Mouse (Mus musculus): ENCODE results near the gene Gm1113. TPM values are rescaled to one million over a fixed set of nuclear protein-coding genes. Genes with fewer than 3 reads are reported as not detected.

The Gm1113 gene
- total and polyA plus RNA-seq, 3 experiments, result not detected

DNA sequence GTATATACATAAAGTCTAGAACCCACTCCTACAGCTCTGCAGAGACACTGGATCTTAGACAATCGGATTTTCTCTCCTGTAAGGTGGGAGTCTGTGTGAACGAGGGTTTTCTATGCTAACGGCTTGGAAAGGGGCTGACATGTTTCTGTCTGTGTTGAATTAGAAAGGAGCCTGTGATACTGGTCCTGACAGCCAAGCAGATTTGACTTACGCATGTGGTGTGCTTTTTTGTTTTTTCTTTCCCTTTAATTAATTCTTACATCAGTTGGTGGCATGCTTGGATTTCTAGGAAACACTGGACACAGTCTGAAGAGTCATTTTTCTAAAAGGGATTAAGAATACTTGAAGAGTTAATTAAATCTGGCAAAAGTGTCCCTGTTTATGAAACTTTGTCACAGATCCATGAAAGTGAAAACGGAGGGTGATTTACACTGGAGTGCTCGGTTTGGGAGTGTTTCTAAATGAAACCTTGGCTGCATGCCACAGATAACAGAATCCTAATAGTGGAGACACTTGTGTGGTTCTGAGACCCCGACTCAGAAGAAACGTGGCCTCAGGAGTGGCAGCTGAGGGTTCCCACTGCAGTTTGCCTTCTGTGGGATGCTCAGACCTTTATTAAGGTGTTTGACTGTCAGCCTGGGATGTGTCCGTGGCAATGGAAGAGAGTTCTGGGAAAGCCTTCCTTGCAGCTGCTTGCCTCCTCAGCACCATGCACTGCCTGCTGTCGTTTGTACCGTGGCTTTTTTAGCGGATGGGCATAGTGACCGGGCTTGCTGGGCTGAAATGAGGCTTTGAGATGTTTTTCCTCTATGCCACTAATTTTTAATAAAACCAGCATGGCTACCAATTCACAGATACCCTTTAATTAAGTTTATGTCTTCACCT, 35.8 kb downstream of the Gm1113 start:
- DNase-seq (ENCODE audit: low spot score) (no peak), ATAC-seq (ENCODE audit: extremely low read depth, insufficient number of reproducible peaks, low FRiP score, poor library complexity, severe bottlenecking) (no peak)
- H3K4me3 ChIP-seq (ENCODE audit: low read depth, low read length), result no peak overlapping the region
- no peaks in the 10 kb centered on the region for H3K9me3 ChIP-seq (replicated peaks)
- peaks cover 4% of the 10 kb centered on the region; the same call in 1 of the 2 replicates for H3K27me3 ChIP-seq (ENCODE audit: insufficient read depth, low read length)
- TF ChIP-seq CTCF (IDR thresholded peaks at IDR 0.05; ENCODE audit: low read depth, low read length) (no peak), POLR2AphosphoS5 (IDR thresholded peaks at IDR 0.05; ENCODE audit: insufficient replicate concordance, low read depth, low read length) (no peak), GATA2 (IDR thresholded peaks at IDR 0.05; ENCODE audit: borderline replicate concordance, low read depth, low read length) (no peak)
- no peaks in the 10 kb centered on the region for H3K4me1 ChIP-seq (ENCODE audit: insufficient read depth, low read depth, low read length)
- H3K36me3 ChIP-seq (replicated peaks), result no peaks in the 10 kb centered on the region

DNA sequence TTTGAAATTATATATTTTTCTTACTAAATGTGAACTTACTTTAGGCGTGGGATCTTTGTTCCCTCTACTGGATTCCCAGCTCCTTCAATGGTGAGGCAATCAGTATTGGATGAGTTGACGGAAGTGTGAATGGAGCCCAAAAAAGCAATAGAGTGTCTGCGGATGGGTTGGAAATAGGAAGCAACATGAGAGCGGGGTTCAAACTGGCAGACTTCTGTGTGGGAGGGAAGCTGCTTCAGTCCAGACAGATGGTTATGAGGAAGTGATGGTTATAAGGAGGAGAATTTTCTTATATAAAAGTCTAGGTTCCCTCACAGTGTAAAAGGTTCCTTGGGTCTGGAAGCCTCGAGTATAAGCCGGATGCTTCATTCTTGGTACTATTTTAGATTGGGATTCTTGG, 38.6 kb downstream of the Gm1113 start:
- no peaks in the 10 kb centered on the region for H3K36me3 ChIP-seq (replicated peaks)
- no peak for ATAC-seq (ENCODE audit: extremely low read depth, insufficient number of reproducible peaks, low FRiP score, poor library complexity, severe bottlenecking)
- H3K9me3 ChIP-seq (replicated peaks), result no peaks in the 10 kb centered on the region

DNA sequence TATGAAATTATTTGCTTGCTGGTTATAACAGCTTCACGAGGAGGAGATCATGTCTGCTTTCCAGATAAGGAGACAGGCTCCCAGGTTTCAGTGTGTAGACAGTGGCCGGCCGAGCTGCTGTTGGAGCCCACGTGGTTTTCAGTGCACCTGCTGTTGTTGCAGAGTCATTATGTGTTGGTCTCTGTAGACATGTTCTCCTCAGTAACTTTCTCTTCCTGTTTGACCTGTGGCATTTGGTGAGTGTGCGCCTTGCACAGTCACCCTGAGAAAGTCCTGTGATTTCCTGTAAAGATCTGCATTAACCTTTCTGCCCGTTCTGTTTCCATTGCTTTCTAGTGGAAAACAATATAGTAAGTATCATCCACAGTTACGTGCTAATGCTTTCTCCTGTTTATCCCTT, 42.7 kb downstream of the Gm1113 start:
- H3K4me3 ChIP-seq (ENCODE audit: low read depth, low read length), result no peak overlapping the region
- no peak for TF ChIP-seq GATA1 (IDR thresholded peaks at IDR 0.05; ENCODE audit: borderline replicate concordance, low read length)
- TF ChIP-seq CTCF (IDR thresholded peaks at IDR 0.05; ENCODE audit: low read depth, low read length), result no peak
- TF ChIP-seq TAL1 (conservative IDR thresholded peaks at IDR 0.05; ENCODE audit: low read depth, low read length), result no peak
- no peak for TF ChIP-seq POLR2AphosphoS5 (IDR thresholded peaks at IDR 0.05; ENCODE audit: insufficient replicate concordance, low read depth, low read length)
- TF ChIP-seq GATA2 (IDR thresholded peaks at IDR 0.05; ENCODE audit: borderline replicate concordance, low read depth, low read length), result no peak
- ATAC-seq (ENCODE audit: extremely low read depth, insufficient number of reproducible peaks, low FRiP score, poor library complexity, severe bottlenecking) (no peak), DNase-seq (ENCODE audit: low spot score) (no peak)
- H3K9me3 ChIP-seq (replicated peaks), result no peaks in the 10 kb centered on the region
- no peaks in the 10 kb centered on the region for H3K36me3 ChIP-seq (replicated peaks)
- no peaks in the 10 kb centered on the region; the same call in 1 of the 2 replicates for H3K27me3 ChIP-seq (ENCODE audit: insufficient read depth, low read length)
- H3K4me1 ChIP-seq (ENCODE audit: insufficient read depth, low read depth, low read length), result no peaks in the 10 kb centered on the region

More for the DNA sequence above, 38.6 kb downstream of the Gm1113 start:
- TF ChIP-seq TAL1 (conservative IDR thresholded peaks at IDR 0.05; ENCODE audit: low read depth, low read length), result no peak
- H3K27me3 ChIP-seq (ENCODE audit: insufficient read depth, low read length), result peaks cover 4% of the 10 kb centered on the region; the same call in 1 of the 2 replicates
- no peak overlapping the region for H3K4me3 ChIP-seq (ENCODE audit: low read depth, low read length)
- H3K4me1 ChIP-seq (ENCODE audit: insufficient read depth, low read depth, low read length), result no peaks in the 10 kb centered on the region
- DNase-seq (ENCODE audit: low spot score), result no peak

DNA sequence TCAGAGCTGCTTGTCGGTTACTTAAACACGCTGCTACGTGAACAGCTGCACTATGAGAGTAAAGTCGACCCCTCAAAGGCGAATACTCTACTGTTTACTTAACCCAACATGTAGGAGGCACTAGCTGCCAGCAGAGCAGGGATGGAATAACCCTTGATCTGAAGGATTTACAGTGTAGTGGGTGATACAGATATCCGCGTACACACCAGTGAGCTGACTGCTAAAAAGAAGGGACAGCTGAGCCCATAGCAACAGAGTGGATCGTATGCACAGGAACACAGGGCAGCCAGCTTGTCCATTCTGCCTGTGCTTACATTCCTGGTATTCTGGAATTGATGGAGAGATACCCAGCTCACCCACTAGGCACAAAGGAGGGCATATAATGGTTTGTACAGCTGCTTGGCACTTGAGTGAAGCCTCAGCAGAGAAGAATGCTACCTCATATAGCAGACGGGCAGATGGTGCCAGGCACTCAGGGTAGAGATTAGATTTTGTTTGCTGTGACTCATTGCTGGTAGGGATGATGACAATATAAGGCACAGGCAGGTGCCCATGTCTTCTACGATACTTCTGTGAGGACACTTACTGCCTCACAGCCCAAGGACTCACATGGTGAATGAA, 43.9 kb downstream of the Gm1113 start:
- H3K36me3 ChIP-seq (replicated peaks), result no peaks in the 10 kb centered on the region
- no peak for ATAC-seq (ENCODE audit: extremely low read depth, insufficient number of reproducible peaks, low FRiP score, poor library complexity, severe bottlenecking)

DNA sequence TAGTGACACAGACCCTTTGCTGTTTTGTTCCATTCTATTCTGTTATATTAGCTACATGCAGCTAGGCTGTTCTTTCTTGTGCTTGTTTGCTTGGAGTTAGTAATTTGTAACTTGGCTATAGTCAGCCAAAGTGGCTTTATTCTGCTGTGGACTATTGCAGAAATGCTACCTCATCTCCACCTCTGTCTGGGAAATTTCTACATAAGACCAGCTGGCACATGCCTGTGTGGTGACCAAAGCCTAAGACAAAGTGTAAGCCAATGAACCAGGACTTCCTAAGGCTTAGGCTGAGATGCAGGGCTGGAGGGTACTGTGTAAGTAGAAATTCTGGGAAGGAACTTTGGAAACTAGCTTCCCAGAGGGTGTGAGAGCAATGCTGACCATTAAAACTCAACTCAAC, 49.2 kb downstream of the Gm1113 start:
- Histone ChIP-seq H3K27me3 (ENCODE audit: insufficient read depth, low read length) (no peaks in the 10 kb centered on the region), H3K36me3 (replicated peaks) (no peaks in the 10 kb centered on the region), H3K4me3 (ENCODE audit: low read depth, low read length) (no peak overlapping the region), H3K4me1 (ENCODE audit: insufficient read depth, low read depth, low read length) (no peaks in the 10 kb centered on the region), H3K9me3 (replicated peaks) (no peaks in the 10 kb centered on the region)
- DNase-seq (ENCODE audit: low spot score) (no peak), ATAC-seq (ENCODE audit: extremely low read depth, insufficient number of reproducible peaks, low FRiP score, poor library complexity, severe bottlenecking) (no peak)
- TF ChIP-seq GATA1 (IDR thresholded peaks at IDR 0.05; ENCODE audit: borderline replicate concordance, low read length) (no peak), GATA2 (IDR thresholded peaks at IDR 0.05; ENCODE audit: borderline replicate concordance, low read depth, low read length) (no peak), TAL1 (conservative IDR thresholded peaks at IDR 0.05; ENCODE audit: low read depth, low read length) (no peak), POLR2AphosphoS5 (IDR thresholded peaks at IDR 0.05; ENCODE audit: insufficient replicate concordance, low read depth, low read length) (no peak), CTCF (IDR thresholded peaks at IDR 0.05; ENCODE audit: low read depth, low read length) (no peak)

More for the DNA sequence above, 43.9 kb downstream of the Gm1113 start:
- TF ChIP-seq POLR2AphosphoS5 (IDR thresholded peaks at IDR 0.05; ENCODE audit: insufficient replicate concordance, low read depth, low read length), result no peak
- TF ChIP-seq CTCF (IDR thresholded peaks at IDR 0.05; ENCODE audit: low read depth, low read length), result no peak
- TF ChIP-seq TAL1 (conservative IDR thresholded peaks at IDR 0.05; ENCODE audit: low read depth, low read length), result no peak
- TF ChIP-seq GATA1 (IDR thresholded peaks at IDR 0.05; ENCODE audit: borderline replicate concordance, low read length), result no peak
- no peak for TF ChIP-seq GATA2 (IDR thresholded peaks at IDR 0.05; ENCODE audit: borderline replicate concordance, low read depth, low read length)
- Histone ChIP-seq H3K4me3 (ENCODE audit: low read depth, low read length) (no peak overlapping the region), H3K4me1 (ENCODE audit: insufficient read depth, low read depth, low read length) (no peaks in the 10 kb centered on the region), H3K9me3 (replicated peaks) (no peaks in the 10 kb centered on the region), H3K27me3 (ENCODE audit: insufficient read depth, low read length) (no peaks in the 10 kb centered on the region; the same call in 1 of the 2 replicates)
- no peak for DNase-seq (ENCODE audit: low spot score)

DNA sequence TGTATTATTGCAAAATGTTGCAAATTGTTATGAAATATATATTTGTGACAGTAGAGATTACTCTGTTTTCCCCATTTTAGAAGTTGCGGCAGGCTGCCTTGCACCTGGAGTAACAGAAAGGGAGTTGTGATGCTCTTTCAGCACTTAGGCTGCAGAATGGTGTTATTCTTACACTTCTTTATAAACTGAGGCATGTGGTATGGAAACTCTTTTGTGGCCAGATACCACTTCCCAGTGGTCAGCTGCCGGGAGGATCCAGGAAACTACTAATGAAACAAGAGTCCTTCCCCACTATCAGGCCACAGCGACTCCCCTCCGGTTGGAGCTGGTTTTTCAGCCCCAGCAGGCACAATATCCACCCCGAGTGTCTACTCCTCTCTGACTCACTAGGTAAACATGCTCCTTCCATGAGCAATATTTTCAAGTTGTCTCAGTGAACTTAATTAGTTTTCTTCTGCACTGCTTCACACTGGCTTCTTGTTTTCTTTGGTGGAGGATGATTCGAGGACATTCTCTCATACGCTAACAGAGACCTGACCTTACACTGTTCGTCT, 50.7 kb downstream of the Gm1113 start:
- no peak for TF ChIP-seq GATA1 (IDR thresholded peaks at IDR 0.05; ENCODE audit: borderline replicate concordance, low read length)
- no peak for TF ChIP-seq TAL1 (conservative IDR thresholded peaks at IDR 0.05; ENCODE audit: low read depth, low read length)
- no peak for TF ChIP-seq POLR2AphosphoS5 (IDR thresholded peaks at IDR 0.05; ENCODE audit: insufficient replicate concordance, low read depth, low read length)
- TF ChIP-seq GATA2 (IDR thresholded peaks at IDR 0.05; ENCODE audit: borderline replicate concordance, low read depth, low read length), result no peak
- no peak for TF ChIP-seq CTCF (IDR thresholded peaks at IDR 0.05; ENCODE audit: low read depth, low read length)
- no peak for DNase-seq (ENCODE audit: low spot score)
- H3K36me3 ChIP-seq (replicated peaks), result no peaks in the 10 kb centered on the region
- H3K27me3 ChIP-seq (ENCODE audit: insufficient read depth, low read length), result no peaks in the 10 kb centered on the region
- no peak for ATAC-seq (ENCODE audit: extremely low read depth, insufficient number of reproducible peaks, low FRiP score, poor library complexity, severe bottlenecking)
- no peaks in the 10 kb centered on the region for H3K9me3 ChIP-seq (replicated peaks)
- no peak overlapping the region for H3K4me3 ChIP-seq (ENCODE audit: low read depth, low read length)
- no peaks in the 10 kb centered on the region for H3K4me1 ChIP-seq (ENCODE audit: insufficient read depth, low read depth, low read length)
